Comparison of ENCODE assay signal across 18 mouse cellular contexts in the genomic region with DNA sequence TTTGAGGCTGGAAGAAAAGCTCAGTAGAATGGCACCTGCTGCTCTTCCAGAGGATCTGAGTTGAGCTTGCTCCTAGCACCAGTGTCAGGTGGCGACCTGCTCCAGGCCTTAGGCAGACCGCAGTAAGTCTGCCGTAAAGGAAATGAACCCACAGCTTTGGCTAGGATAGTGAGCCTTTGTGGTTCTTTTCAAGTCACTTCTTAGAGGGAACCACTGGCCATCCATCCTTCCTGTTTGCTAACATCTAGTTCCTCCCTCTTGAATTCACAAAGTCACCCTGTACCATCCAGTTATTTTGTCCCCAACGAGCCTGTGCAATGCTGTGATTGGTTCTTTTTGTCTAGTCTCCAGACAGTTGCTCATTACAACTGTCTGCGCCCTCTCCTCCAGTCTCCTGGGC. TPM values are rescaled to one million over a fixed set of nuclear protein-coding genes. Genes with fewer than 3 reads are reported as not detected.
A peak's percentile ranks its signal among the peaks of the same experiment; 100 is the strongest.
DNase-seq lines count a peak whose midpoint lies in the region; ATAC-seq lines count a peak whose summit lies in the region.
"Had no signal": no experiment of that assay in that cellular context is flagged by ENCODE, and none has a peak within 500 bp of the region (broad histone marks: within the 10 kb centered on the region; RNA-seq: fewer than 3 reads in every experiment).

No protein-coding gene starts in this region.

- H3K9ac ChIP-seq in heart, embryonic 13.5 days, result 0 out of 2 replicates have a peak overlapping the region, but pooled peaks have one; percentile 54
- H3K9ac ChIP-seq: kidney, embryonic 15.5 days; liver, embryonic 13.5 days; midbrain, embryonic 15.5 days had no signal

- 76% methylated on average over 5 of the region's 5 CpGs for WGBS in heart, embryonic 13.5 days
- WGBS in limb, embryonic 10.5 days, result 86% methylated on average over 5 of the region's 5 CpGs

- no peak overlapping the region for H3K4me2 ChIP-seq in heart, embryonic 13.5 days
- H3K4me2 ChIP-seq: kidney, embryonic 15.5 days; liver, embryonic 13.5 days; midbrain, embryonic 15.5 days had no signal

- no peak for DNase-seq in heart, adult 9 months (ENCODE audit: low spot score in 2 of 2)
- DNase-seq in lung, postnatal 36 days, result peak; percentile 15
- no peak for DNase-seq in lung, postnatal 4 days
- no peak for DNase-seq in limb, embryonic 10.5 days (ENCODE audit: low spot score)
- no peak for DNase-seq in adrenal gland, adult 2 months
- DNase-seq: cerebellum, adult 9-10 months; heart, adult 18-20 months; layer of hippocampus, adult 9-11 months; liver, embryonic 13.5 days; lung, postnatal 10 days had no signal

- no peaks in the 10 kb centered on the region for H3K9me3 ChIP-seq in heart, embryonic 13.5 days
- no peaks in the 10 kb centered on the region for H3K9me3 ChIP-seq in limb, embryonic 10.5 days (replicated peaks)
- H3K9me3 ChIP-seq: kidney, embryonic 15.5 days; liver, embryonic 13.5 days; midbrain, embryonic 15.5 days had no signal

- peaks cover 88% of the 10 kb centered on the region for H3K36me3 ChIP-seq in heart, embryonic 13.5 days
- peaks cover 92% of the 10 kb centered on the region for H3K36me3 ChIP-seq in limb, embryonic 10.5 days

- H3K27me3 ChIP-seq in heart, embryonic 13.5 days (replicated peaks), result no peaks in the 10 kb centered on the region
- H3K27me3 ChIP-seq in limb, embryonic 10.5 days (ENCODE audit: low read depth, poor library complexity, severe bottlenecking), result no peaks in the 10 kb centered on the region
- H3K27me3 ChIP-seq: kidney, embryonic 15.5 days; liver, embryonic 13.5 days; midbrain, embryonic 15.5 days; Patski had no signal

- no peak overlapping the region for H3K27ac ChIP-seq in heart, embryonic 13.5 days (replicated peaks)
- no peak overlapping the region for H3K27ac ChIP-seq in limb, embryonic 10.5 days
- H3K27ac ChIP-seq: hindbrain, postnatal 0 days; kidney, embryonic 15.5 days; liver, embryonic 13.5 days; midbrain, embryonic 15.5 days had no signal

- H3K4me3 ChIP-seq in heart, embryonic 13.5 days, result no peak overlapping the region
- no peak overlapping the region for H3K4me3 ChIP-seq in limb, embryonic 10.5 days
- H3K4me3 ChIP-seq: kidney, embryonic 15.5 days; liver, embryonic 13.5 days; midbrain, embryonic 15.5 days had no signal

- no peak for ATAC-seq in heart, embryonic 13.5 days (ENCODE audit: extremely low read depth, insufficient number of reproducible peaks, low FRiP score, low TSS enrichment)
- ATAC-seq in granulocyte monocyte progenitor cell, adult 5-6 weeks (replicated peaks; ENCODE audit: poor library complexity, severe bottlenecking), result peak; percentile 57
- ATAC-seq: hindbrain, postnatal 0 days; midbrain, embryonic 15.5 days; Patski had no signal

- peaks cover 79% of the 10 kb centered on the region for H3K4me1 ChIP-seq in heart, embryonic 13.5 days
- peaks cover 40% of the 10 kb centered on the region for H3K4me1 ChIP-seq in limb, embryonic 10.5 days

RNA-seq across cellular contexts. Expression of a gene that starts 6.2 kb away (rescaled TPM):
- polyA plus RNA-seq in heart, embryonic 13.5 days (2015; fragmentation: Nextera tagmentation; extraction: Ambion mirVana), result 1,911 and 2,064 TPM in 2 replicates
- total RNA-seq in granulocyte monocyte progenitor cell, adult 5-6 weeks (2014; fragmentation: Nextera tagmentation), result 409 and 424 TPM in 2 replicates
- total RNA-seq in granulocyte monocyte progenitor cell, adult 5-6 weeks (2017), result 380 and 423 TPM in 2 replicates
- polyA plus RNA-seq in limb, embryonic 10.5 days (2016; fragmentation: Nextera tagmentation; extraction: Ambion mirVana), result 3,103 and 4,103 TPM in 2 replicates
- total RNA-seq in adrenal gland, adult 2 months (2021), result 100 to 1,000 TPM; 381 to 501 TPM
- polyA plus RNA-seq in adrenal gland, adult 2 months (2012; rRNA removed), result 425 and 428 TPM in 2 replicates

RNA-seq across cellular contexts. Expression of a gene that starts 38.7 kb away (rescaled TPM):
- 18.1 and 19.9 TPM in 2 replicates for polyA plus RNA-seq in heart, embryonic 13.5 days (2015; fragmentation: Nextera tagmentation; extraction: Ambion mirVana)
- 78.8 and 90.6 TPM in 2 replicates for total RNA-seq in granulocyte monocyte progenitor cell, adult 5-6 weeks (2014; fragmentation: Nextera tagmentation)
- total RNA-seq in granulocyte monocyte progenitor cell, adult 5-6 weeks (2017), result 11.8 and 22.7 TPM in 2 replicates
- polyA plus RNA-seq in limb, embryonic 10.5 days (2016; fragmentation: Nextera tagmentation; extraction: Ambion mirVana), result 34.0 and 40.3 TPM in 2 replicates
- 100 to 1,000 TPM; 104 to 105 TPM for total RNA-seq in adrenal gland, adult 2 months (2021)
- 81.0 and 112 TPM in 2 replicates for polyA plus RNA-seq in adrenal gland, adult 2 months (2012; rRNA removed)

RNA-seq across cellular contexts. Expression of a gene that starts 41.6 kb away (rescaled TPM):
- polyA plus RNA-seq in heart, embryonic 13.5 days (2015; fragmentation: Nextera tagmentation; extraction: Ambion mirVana), result not detected in 2 replicates
- not detected in 2 replicates for total RNA-seq in granulocyte monocyte progenitor cell, adult 5-6 weeks (2014; fragmentation: Nextera tagmentation)
- total RNA-seq in granulocyte monocyte progenitor cell, adult 5-6 weeks (2017), result not detected in 2 replicates
- polyA plus RNA-seq in limb, embryonic 10.5 days (2016; fragmentation: Nextera tagmentation; extraction: Ambion mirVana), result not detected in 2 replicates
- total RNA-seq in adrenal gland, adult 2 months (2021), result 1 to 10 TPM in 1 of 2 experiments, under 1 TPM in 1; 0.31 to 2.5 TPM
- not detected in 2 replicates for polyA plus RNA-seq in adrenal gland, adult 2 months (2012; rRNA removed)
- total RNA-seq: hindbrain, postnatal 0 days; left cerebral cortex, postnatal 36 days had no signal
- polyA plus RNA-seq: hindbrain, postnatal 0 days; kidney, embryonic 15.5 days; liver, embryonic 13.5 days; midbrain, embryonic 15.5 days; Patski; urinary bladder, adult 2 months had no signal
